Mouse (Mus musculus): Measurements from ENCODE around the gene Gsk3b.
"Not testable (repeated sequence)": the region's sequence is repeated elsewhere in the genome, so short reads cannot be mapped to it uniquely, and the experiment has no call there.

The Gsk3b gene

GRCm38 (mm10) chr16:38100569-38100968 is 11.8 kb downstream of the Gsk3b start:
- no peak for DNase-seq (ENCODE audit: extremely low spot score)

- no peak for DNase-seq (ENCODE audit: extremely low spot score)
These were observed 16.7 kb downstream of the Gsk3b start for GRCm38 (mm10) chr16:38105453-38105852.

- no peak for DNase-seq (ENCODE audit: extremely low spot score)
These were observed 17.7 kb downstream of the Gsk3b start for GRCm38 (mm10) chr16:38106542-38106941.

- DNase-seq (ENCODE audit: extremely low spot score), result no peak
These were observed 21.2 kb downstream of the Gsk3b start for GRCm38 (mm10) chr16:38110001-38110400.

GRCm38 (mm10) chr16:38110575-38110974 is 21.8 kb downstream of the Gsk3b start:
- DNase-seq (ENCODE audit: extremely low spot score), result no peak

- no peak for DNase-seq (ENCODE audit: extremely low spot score)
These were observed 25.3 kb downstream of the Gsk3b start for GRCm38 (mm10) chr16:38114074-38114473.

GRCm38 (mm10) chr16:38117909-38118308 is 29.1 kb downstream of the Gsk3b start:
- not testable (repeated sequence) for DNase-seq (ENCODE audit: extremely low spot score)

GRCm38 (mm10) chr16:38118723-38119122 is 29.9 kb downstream of the Gsk3b start:
- DNase-seq (ENCODE audit: extremely low spot score), result no peak

GRCm38 (mm10) chr16:38119286-38119685 is 30.5 kb downstream of the Gsk3b start:
- DNase-seq (ENCODE audit: extremely low spot score), result no peak

- no peak for DNase-seq (ENCODE audit: extremely low spot score)
These were observed 40.4 kb downstream of the Gsk3b start for GRCm38 (mm10) chr16:38129171-38129570.

GRCm38 (mm10) chr16:38131041-38131440 is 42.2 kb downstream of the Gsk3b start:
- no peak for DNase-seq (ENCODE audit: extremely low spot score)

GRCm38 (mm10) chr16:38131756-38132155 is 43.0 kb downstream of the Gsk3b start:
- DNase-seq (ENCODE audit: extremely low spot score), result peak; percentile 19

GRCm38 (mm10) chr16:38132210-38132609 is 43.4 kb downstream of the Gsk3b start:
- DNase-seq (ENCODE audit: extremely low spot score), result no peak

- DNase-seq (ENCODE audit: extremely low spot score), result no peak
These were observed 48.5 kb downstream of the Gsk3b start for GRCm38 (mm10) chr16:38137296-38137695.

GRCm38 (mm10) chr16:38144898-38145297 is 56.1 kb downstream of the Gsk3b start:
- no peak for DNase-seq (ENCODE audit: extremely low spot score)

GRCm38 (mm10) chr16:38150555-38150954 is 61.8 kb downstream of the Gsk3b start:
- DNase-seq (ENCODE audit: extremely low spot score), result no peak

GRCm38 (mm10) chr16:38157854-38158622 is 69.2 kb downstream of the Gsk3b start:
- no peak for DNase-seq (ENCODE audit: extremely low spot score)

- DNase-seq (ENCODE audit: extremely low spot score), result no peak
These were observed 73.2 kb downstream of the Gsk3b start for GRCm38 (mm10) chr16:38162019-38162418.

GRCm38 (mm10) chr16:38164811-38165591 is 76.2 kb downstream of the Gsk3b start:
- DNase-seq (ENCODE audit: extremely low spot score), result no peak

GRCm38 (mm10) chr16:38168971-38169370 is 80.2 kb downstream of the Gsk3b start:
- DNase-seq (ENCODE audit: extremely low spot score), result no peak

- no peak for DNase-seq (ENCODE audit: extremely low spot score)
These were observed 90.3 kb downstream of the Gsk3b start for GRCm38 (mm10) chr16:38179150-38179549.

- no peak for DNase-seq (ENCODE audit: extremely low spot score)
These were observed 92.6 kb downstream of the Gsk3b start for GRCm38 (mm10) chr16:38181421-38181820.

GRCm38 (mm10) chr16:38184657-38185269 is 96.0 kb downstream of the Gsk3b start:
- no peak for DNase-seq (ENCODE audit: extremely low spot score)

Measured in embryo, embryonic 9.5 days (tissue).